Mouse (Mus musculus) cerebellum, adult 11-12 months (tissue): ENCODE data around the gene Ddo.

Experiments used
- DNase-seq: peaks from one replicate; pipeline ENCODE4 v3.0.0; 2022

Ddo gene

DNA sequence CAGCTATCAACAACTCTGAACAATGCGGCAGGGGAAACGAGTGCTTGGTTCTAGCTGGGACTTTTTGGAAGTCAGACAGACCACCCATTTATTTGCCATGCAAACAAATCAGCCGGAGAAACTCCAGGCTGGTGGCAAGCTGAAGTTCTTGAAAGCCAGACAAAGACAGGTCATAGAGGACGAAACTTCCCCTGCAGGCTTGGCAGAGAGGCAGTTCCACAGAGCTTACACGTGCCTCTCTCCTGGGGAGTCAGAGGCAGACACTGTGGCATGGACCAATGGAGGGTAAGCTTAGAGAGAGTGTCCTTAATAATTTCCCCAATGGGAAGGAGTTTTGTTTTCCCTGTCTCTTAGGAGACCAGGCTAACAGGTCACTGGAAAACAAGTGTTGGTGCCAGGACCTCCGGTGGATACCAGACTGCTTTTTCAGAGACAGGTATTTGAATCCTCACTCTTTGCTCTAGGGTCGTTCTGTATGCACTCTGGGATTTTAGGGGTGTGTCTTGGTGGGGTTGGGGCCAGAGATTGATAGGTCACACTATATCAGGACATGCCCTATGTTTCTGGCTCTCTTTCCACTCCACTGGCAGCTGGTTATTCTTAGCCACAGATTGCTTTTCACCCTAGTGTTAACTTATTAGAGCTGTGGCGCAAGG is at the start of gene Ddo:
Gene Ddo (plus strand): TSS at position 356 of the 656 bp plus-strand sequence.
- DNase-seq: peak; percentile 81

GRCm38 (mm10) chr10:40583584-40584255 is 46.1 kb upstream of the Ddo start:
- no peak for DNase-seq

GRCm38 (mm10) chr10:40592186-40592585 is 37.6 kb upstream of the Ddo start:
- DNase-seq: no peak

GRCm38 (mm10) chr10:40597177-40597576 is 32.6 kb upstream of the Ddo start:
- no peak for DNase-seq

DNA sequence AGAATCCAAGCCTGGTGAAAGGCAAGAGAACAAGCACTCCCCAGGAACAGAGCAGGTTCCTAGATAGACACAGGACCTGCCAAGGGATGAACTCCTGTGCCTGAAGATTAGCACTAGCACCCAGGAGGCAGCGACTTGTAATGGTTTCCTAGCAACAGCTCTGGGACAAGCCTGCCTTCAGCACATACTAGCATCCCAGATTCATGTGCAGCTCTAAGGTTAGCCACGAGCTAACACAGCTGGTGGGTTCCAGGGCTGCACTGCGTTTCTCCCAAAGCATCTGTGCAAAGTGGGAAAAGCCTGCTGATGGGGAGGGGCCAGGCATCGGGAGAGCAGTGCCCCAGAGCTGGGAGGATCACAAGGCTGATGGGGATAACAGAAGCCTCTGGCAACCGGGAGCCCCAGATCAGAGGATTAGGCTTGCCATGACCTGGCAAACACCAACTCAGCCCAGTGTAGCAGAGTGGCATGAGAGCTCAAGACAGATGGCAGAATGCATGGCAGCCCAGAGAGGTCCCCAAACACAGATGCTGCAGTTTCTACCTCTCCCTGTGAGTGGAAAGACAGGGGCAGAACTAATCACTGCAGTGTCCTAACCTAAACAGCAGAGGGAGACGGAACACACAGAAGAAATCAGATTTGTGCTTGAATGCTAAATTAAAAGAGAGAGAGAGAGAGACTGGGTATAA is 25.0 kb upstream of the Ddo start:
- DNase-seq: no peak

DNA sequence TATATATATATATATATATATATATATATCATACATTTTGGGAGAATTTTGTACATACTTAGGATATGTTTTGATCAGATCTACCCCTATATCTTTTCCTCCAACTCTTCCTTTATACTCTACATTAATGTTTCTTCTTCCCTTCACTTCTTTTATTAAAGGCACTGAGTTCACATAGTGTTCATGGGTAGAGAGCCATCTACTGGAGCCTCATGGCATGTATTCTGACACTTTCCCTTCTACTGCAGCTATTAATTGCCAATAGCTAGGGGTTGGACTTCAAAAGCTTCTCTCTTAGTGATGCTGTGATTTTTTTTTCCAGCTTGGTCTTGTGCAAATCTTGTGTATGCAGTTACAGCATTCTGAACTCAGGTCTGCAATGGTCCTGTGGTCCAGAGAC is 11.8 kb upstream of the Ddo start:
- DNase-seq: no peak

DNA sequence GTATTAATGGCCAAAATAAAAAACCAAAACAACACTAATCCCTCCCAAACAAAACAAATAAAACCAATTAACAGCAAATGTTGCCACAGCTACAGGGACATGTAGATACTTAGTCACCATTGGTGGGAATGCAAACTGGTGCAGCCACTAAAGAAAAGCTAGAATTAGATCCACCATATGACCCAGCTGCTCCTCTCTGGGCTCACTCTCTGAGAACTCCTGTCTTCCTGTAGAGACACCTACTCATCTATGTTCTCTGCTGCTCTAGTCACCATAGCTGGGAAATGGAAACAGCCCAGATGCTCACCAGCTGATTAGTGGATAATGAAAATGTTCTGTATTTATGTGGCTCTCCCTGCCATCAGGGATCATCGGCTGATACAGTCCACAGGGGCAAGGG is 10.1 kb upstream of the Ddo start:
- no peak for DNase-seq

DNA sequence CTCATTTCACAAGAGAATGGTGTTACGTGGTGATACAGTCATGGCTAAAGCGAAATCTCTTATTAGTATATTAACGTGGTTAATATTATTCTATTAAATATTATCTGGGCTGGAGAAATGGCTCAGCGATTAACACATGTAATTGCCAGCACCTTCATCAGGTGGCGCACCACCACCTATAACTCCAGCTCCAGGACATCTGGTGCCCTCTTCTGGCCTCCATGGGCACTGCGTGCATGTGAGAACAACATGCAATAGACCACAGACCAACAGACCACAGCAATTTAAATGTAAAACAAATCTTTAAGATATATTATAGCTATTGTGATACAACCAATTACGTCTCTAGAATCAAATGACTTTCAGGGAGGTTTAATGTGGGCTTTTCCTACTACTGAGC is 671 bp upstream of the Ddo start:
- peak; percentile 57 for DNase-seq

DNA sequence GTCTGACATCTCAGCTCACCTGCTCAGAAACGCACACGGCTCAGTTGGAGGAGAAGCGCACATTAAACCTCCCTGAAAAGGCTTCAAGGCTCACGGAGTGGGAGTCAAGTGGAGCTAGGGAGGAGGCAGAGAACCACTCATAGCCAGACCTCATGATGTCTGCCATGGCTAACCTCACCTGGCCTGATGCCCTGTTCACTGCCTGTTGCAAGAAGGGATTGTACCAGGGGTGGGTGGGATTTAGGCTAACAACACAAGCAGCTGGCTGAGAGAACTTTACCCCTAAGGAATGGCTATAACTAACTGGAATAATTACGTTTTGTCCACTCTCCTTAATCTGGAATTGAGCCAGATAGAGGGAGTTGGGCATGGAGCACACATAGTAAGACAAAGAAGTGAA is 646 bp downstream of the Ddo start:
- DNase-seq: peak; percentile 64

DNA sequence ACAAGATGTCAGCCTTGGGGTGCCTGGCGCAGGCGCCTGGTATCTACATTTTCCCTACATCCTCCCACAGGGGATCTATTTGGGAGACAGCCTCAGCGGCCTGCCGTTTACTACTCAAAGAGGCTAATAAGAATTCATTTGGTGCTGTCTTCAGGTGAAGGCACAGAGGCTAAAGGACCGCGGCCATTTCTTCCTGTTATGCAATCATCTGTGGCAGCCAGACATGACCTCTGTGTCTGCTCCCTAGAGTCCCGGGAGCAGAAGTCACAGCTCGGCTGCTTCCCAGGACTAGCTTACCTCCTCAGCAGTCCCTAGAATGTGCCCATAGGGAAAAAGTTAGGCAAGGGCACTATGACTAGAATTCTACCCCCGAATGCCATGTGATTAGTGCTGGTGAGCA is 1.1 kb downstream of the Ddo start:
- no peak for DNase-seq

DNA sequence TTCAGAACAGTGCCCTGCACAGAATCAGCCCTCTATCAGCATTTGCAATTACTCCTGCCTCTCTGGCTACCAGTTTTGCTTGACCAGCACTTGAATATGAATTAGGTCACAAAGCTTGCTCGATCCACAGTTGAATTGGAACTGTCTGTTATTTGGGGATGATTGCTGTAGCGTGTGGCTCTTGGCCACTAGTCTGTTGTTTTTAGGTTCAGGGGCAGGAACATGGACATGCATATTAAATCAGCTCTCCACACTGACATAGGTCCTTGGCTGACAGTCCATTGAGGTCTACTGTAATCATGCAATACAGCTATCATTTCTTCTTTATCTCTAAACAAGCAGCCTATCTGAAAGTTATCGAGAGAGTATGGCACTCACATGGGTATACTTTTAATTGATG is 2.3 kb downstream of the Ddo start:
- DNase-seq: no peak

DNA sequence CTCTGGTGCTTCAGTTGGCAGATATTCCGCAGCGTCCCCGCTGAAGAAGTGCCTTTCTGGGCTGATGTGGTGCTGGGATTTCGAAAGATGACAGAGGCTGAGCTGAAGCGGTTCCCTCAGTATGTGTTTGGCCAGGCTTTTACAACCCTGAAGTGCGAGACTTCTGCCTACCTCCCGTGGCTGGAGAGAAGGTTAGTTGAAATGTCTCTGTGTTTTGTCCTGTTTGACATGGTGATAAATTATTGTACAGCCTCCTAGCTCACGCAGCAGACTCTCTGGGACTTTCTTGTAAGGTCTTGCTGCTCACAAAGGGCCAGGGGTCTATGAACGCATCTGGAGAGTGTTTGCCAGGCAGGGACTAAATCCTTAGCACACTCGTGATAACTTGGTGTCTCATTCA is 7.5 kb downstream of the Ddo start:
- no peak for DNase-seq

GRCm38 (mm10) chr10:40638276-40638675 is 8.5 kb downstream of the Ddo start:
- DNase-seq: peak; percentile 87

DNA sequence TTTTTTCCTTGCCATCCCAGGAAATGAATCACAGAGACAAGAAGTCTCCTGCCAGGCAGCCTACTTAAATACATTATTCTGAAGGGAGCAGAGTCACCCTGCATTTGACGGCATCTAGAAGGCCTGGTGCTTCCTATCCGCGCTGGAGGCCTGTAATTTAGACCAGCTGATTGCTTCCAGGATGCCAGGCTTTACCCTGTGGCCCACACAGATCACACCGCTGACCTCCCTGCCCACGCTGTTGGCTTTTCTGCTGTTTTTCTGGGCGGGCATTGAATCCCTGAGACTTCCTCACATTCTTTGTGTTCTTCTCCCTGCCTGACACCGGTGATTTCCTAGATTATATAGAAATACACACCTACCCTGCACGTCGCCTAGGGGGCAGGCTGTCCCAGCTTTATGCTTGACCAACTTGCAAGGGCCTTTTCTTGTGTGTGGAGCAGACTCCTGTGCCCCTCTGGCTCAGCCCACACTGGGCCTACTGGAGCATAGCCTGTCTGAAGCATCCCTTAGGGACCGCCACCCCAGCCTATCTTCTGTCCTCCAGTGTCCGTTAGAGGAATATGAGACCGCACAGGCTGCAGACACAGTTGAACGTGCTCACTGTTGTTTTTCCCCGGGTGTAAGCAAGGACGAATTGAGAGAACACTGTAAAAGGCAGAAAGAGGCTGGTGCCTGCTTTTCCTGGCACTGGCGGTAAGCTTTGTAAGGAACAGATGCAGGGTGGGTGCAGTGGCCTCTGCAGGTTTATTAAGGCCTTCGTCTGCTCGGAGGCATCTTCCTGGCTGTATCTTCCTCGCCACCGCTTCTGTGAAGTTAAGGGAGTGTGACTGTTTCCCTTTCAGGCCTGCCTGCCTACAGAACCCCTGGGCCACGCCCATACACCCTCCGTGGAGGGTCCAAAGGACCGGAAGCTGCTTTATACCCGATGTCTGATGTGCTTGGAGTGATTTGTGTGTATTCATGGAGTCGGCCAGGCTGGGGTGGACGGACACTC is 9.3 kb downstream of the Ddo start:
- DNase-seq: peak; percentile 57

DNA sequence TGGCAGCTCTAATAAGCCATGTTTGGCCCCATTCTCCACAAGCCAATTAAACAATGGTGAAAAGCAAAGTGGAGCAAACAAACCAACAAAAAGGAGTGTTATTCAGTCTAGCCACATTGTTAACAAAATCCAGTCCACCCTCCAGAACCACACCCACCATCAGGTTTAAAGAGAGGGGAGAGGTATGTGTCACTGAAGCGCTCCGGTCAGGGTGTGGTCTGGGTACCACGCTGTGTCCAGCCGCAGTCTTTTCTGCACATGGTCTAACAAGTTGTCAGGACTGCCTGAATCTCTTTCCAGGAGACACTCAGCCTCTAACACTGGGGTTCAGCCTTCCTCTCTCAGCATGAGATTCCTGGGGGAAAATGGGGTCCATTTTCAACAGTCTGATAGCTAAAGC is 10.6 kb downstream of the Ddo start:
- DNase-seq: no peak

DNA sequence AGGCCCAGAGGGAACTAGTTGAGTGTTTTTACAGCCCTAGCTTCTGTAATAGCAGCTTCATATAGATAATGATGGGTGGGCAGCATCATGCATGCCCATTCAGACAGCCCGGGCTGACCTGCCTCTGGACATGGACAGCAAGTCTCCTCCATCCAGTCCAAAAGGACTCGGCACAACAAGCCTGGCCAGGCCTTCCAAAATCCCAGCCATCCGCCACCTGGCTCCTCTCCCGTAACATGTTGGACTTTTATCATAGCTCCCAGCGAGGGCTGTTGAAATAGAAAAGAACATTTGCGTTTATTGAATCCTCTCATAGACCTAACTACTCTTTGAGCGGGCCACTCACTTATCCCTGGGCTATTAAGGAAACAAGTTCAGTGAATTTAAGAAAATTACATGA is 12.1 kb downstream of the Ddo start:
- DNase-seq: peak; percentile 77

- DNase-seq: no peak
These were observed 13.3 kb downstream of the Ddo start for GRCm38 (mm10) chr10:40643126-40643525.

GRCm38 (mm10) chr10:40644456-40644855 is 14.6 kb downstream of the Ddo start:
- DNase-seq: no peak

- DNase-seq: no peak
These were observed 15.5 kb downstream of the Ddo start for GRCm38 (mm10) chr10:40645346-40645745.

GRCm38 (mm10) chr10:40648776-40649175 is 19.0 kb downstream of the Ddo start:
- DNase-seq: no peak

GRCm38 (mm10) chr10:40649634-40650033 is 19.8 kb downstream of the Ddo start:
- no peak for DNase-seq

DNA sequence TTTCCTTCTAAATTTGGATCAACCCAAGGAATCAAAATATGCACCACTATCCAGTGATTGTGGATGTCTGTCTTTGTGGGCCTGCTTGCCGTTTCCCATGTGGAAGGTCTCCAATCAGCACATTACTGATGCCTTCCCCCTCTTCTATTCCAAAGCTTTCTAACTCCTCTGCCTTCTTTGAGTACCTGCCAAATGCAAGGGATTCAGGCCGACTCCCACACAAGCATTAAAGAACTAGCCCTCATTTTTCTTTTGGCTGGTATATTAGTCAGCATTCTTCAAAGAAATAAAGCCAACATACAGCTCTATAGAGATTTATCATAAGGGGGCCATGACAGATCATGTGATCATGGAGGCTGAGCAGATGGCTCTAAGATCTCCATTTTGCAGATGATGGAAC is 21.9 kb downstream of the Ddo start:
- no peak for DNase-seq

GRCm38 (mm10) chr10:40665270-40665669 is 35.5 kb downstream of the Ddo start:
- no peak for DNase-seq
